ENCODE assay signal across 30 mouse cellular contexts in genomic region chr15:6587526-6587925, GRCm38 (mm10).
DNase-seq lines count a peak whose midpoint lies in the region; ATAC-seq lines count a peak whose summit lies in the region.
"Had no signal": no experiment of that assay in that cellular context is flagged by ENCODE, and none has a peak within 500 bp of the region (broad histone marks: within the 10 kb centered on the region; RNA-seq: fewer than 3 reads in every experiment).

No protein-coding gene starts in this region.

- peaks cover 3% of the 10 kb centered on the region; the same call in 1 of the 2 replicates for H3K4me1 ChIP-seq in embryonic facial prominence, embryonic 14.5 days (ENCODE audit: control insufficient read depth, insufficient read depth, low read length)
- no peaks in the 10 kb centered on the region for H3K4me1 ChIP-seq in embryonic facial prominence, embryonic 10.5 days
- H3K4me1 ChIP-seq in forebrain, embryonic 10.5 days = no peaks in the 10 kb centered on the region
- H3K4me1 ChIP-seq: heart, embryonic 10.5 days had no signal

- 25% methylated on average over 3 of the region's 3 CpGs for WGBS in embryonic facial prominence, embryonic 14.5 days
- WGBS in embryonic facial prominence, embryonic 10.5 days = 73% methylated on average over 3 of the region's 3 CpGs
- 87% methylated on average over 3 of the region's 3 CpGs for WGBS in forebrain, embryonic 10.5 days

- H3K36me3 ChIP-seq in embryonic facial prominence, embryonic 14.5 days (ENCODE audit: control insufficient read depth, insufficient read depth, low read length) = no peaks in the 10 kb centered on the region
- H3K36me3 ChIP-seq in embryonic facial prominence, embryonic 10.5 days (replicated peaks) = no peaks in the 10 kb centered on the region
- no peaks in the 10 kb centered on the region for H3K36me3 ChIP-seq in forebrain, embryonic 10.5 days (replicated peaks)
- H3K36me3 ChIP-seq: embryonic facial prominence, embryonic 13.5 days; heart, embryonic 10.5 days; heart, embryonic 13.5 days had no signal

- intact Hi-C loops in gastrocnemius, postnatal 14 days (cut with DNase I; ENCODE audit: low total_unique reads) = no loop called here

- H3K9ac ChIP-seq in embryonic facial prominence, embryonic 14.5 days (ENCODE audit: low read depth, low read length) = no peak overlapping the region
- H3K9ac ChIP-seq: embryonic facial prominence, embryonic 13.5 days; forebrain, postnatal 0 days; heart, embryonic 13.5 days; hindbrain, embryonic 14.5 days had no signal

- H3K27ac ChIP-seq in embryonic facial prominence, embryonic 14.5 days (replicated peaks; ENCODE audit: low read depth, low read length) = 0 out of 2 replicates have a peak overlapping the region, but pooled peaks have one; percentile 3
- H3K27ac ChIP-seq in embryonic facial prominence, embryonic 10.5 days (replicated peaks) = no peak overlapping the region
- no peak overlapping the region for H3K27ac ChIP-seq in forebrain, embryonic 10.5 days
- H3K27ac ChIP-seq: gastrocnemius, adult 2 months; heart, embryonic 10.5 days; heart, embryonic 13.5 days; hindbrain, embryonic 14.5 days; hindbrain, postnatal 0 days had no signal

- DNase-seq in embryonic facial prominence, embryonic 14.5 days (ENCODE audit: low spot score) = peak; percentile 63
- DNase-seq in embryonic facial prominence, embryonic 10.5 days (ENCODE audit: low spot score) = no peak
- DNase-seq in NIH3T3 (ENCODE audit: low read depth) = peak; percentile 52
- DNase-seq in induced T-regulatory cell, adult 2 months (ENCODE audit: low read depth) = peak; percentile 45
- DNase-seq in skeletal muscle tissue, adult 2 months (ENCODE audit: low read depth, low spot score) = peak; percentile 31
- no peak for DNase-seq in forebrain, embryonic 10.5 days (ENCODE audit: extremely low spot score, low spot score)
- DNase-seq in kidney, postnatal 4 days = no peak
- DNase-seq in gastrocnemius, postnatal 14 days = no peak
- DNase-seq: adrenal gland, postnatal 10 days; adrenal gland, postnatal 36 days; B cell, adult 2 months; cerebellum, adult 11 months; cerebellum, adult 2 months; cerebellum, adult 9-11 months; cerebellum, postnatal 25 days; forebrain, postnatal 0 days; gastrocnemius, adult 2 months; gastrocnemius, postnatal 25 days; heart, adult 18-20 months; heart, postnatal 14 days; heart, postnatal 4 days had no signal

- H3K4me3 ChIP-seq in embryonic facial prominence, embryonic 14.5 days (ENCODE audit: low read depth, low read length) = no peak overlapping the region
- no peak overlapping the region for H3K4me3 ChIP-seq in embryonic facial prominence, embryonic 10.5 days
- no peak overlapping the region for H3K4me3 ChIP-seq in forebrain, embryonic 10.5 days
- H3K4me3 ChIP-seq: embryonic facial prominence, embryonic 13.5 days; gastrocnemius, adult 2 months; heart, embryonic 10.5 days; heart, embryonic 13.5 days had no signal

- no peak overlapping the region for H3K4me2 ChIP-seq in embryonic facial prominence, embryonic 14.5 days (ENCODE audit: low read depth, low read length)
- H3K4me2 ChIP-seq: embryonic facial prominence, embryonic 13.5 days; heart, embryonic 13.5 days; hindbrain, embryonic 14.5 days had no signal

- no peak for ATAC-seq in embryonic facial prominence, embryonic 14.5 days (ENCODE audit: low read depth)
- ATAC-seq: activated CD4-positive, CD25-positive, alpha-beta regulatory T cell, adult 4 months; forebrain, embryonic 14.5 days; forebrain, postnatal 0 days; hindbrain, postnatal 0 days had no signal

- H3K9me3 ChIP-seq in embryonic facial prominence, embryonic 14.5 days (ENCODE audit: control insufficient read depth, low read length) = no peaks in the 10 kb centered on the region
- no peaks in the 10 kb centered on the region for H3K9me3 ChIP-seq in embryonic facial prominence, embryonic 10.5 days
- H3K9me3 ChIP-seq in forebrain, embryonic 10.5 days = no peaks in the 10 kb centered on the region
- H3K9me3 ChIP-seq: embryonic facial prominence, embryonic 13.5 days; G1E; heart, embryonic 10.5 days; heart, embryonic 13.5 days had no signal

- H3K27me3 ChIP-seq in embryonic facial prominence, embryonic 14.5 days (replicated peaks; ENCODE audit: control insufficient read depth, insufficient read depth, low read length) = no peaks in the 10 kb centered on the region
- H3K27me3 ChIP-seq in embryonic facial prominence, embryonic 10.5 days (replicated peaks; ENCODE audit: low read depth, poor library complexity, severe bottlenecking) = no peaks in the 10 kb centered on the region
- H3K27me3 ChIP-seq in forebrain, embryonic 10.5 days (ENCODE audit: poor library complexity, severe bottlenecking) = no peaks in the 10 kb centered on the region
- H3K27me3 ChIP-seq: CH12.LX; embryonic facial prominence, embryonic 13.5 days; heart, embryonic 13.5 days had no signal

Comparison
In these comparisons a context has a peak if more than half of its experiments do, and no peak if none do; other contexts are left out.
1. DNase-seq: peak in embryonic facial prominence, embryonic 14.5 days (single experiment), NIH3T3 (single experiment), induced T-regulatory cell, adult 2 months (single experiment) and skeletal muscle tissue, adult 2 months (single experiment); none in embryonic facial prominence, embryonic 10.5 days (single experiment), forebrain, embryonic 10.5 days (single experiment), kidney, postnatal 4 days (0 of 2) and gastrocnemius, postnatal 14 days (single experiment).